Mouse (Mus musculus): Measurements from ENCODE around the gene Prkch.

DNA sequence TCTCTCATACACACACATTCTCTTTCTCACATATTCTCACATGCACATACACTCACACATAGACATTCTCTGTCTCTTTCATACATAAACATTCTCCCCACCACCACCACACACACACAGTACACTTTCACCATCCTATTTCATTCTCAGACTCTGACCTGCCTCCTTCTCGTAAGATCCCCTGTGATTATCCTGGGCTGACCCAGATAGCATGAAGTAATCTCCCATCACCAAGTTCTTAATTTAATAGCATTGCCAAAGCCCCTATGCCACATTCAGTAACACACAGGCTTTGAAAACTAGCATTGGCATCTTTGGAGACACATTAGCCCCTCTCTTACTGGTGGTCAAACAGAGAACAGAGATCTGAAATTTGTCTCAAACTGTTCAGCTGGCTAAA lies 232.3 kb downstream of the Prkch start:
- TF ChIP-seq POLR2A (IDR thresholded peaks at IDR 0.05; ENCODE audit: borderline replicate concordance, insufficient read depth, low read length) (no peak), CTCF (IDR thresholded peaks at IDR 0.05; ENCODE audit: borderline replicate concordance, insufficient read depth, low read depth, low read length) (no peak)
